Mouse (Mus musculus) telencephalon, adult 2 months (tissue): Measurements from ENCODE around the gene Gm9918.
"Not testable (repeated sequence)": the region's sequence is repeated elsewhere in the genome, so short reads cannot be mapped to it uniquely, and the experiment has no call there.

Source experiments
- DNase-seq: peaks from one replicate; pipeline ENCODE4 v3.0.0-alpha.2; 2011; ENCODE audit warnings: low read depth, low spot score

Gm9918 gene

DNA sequence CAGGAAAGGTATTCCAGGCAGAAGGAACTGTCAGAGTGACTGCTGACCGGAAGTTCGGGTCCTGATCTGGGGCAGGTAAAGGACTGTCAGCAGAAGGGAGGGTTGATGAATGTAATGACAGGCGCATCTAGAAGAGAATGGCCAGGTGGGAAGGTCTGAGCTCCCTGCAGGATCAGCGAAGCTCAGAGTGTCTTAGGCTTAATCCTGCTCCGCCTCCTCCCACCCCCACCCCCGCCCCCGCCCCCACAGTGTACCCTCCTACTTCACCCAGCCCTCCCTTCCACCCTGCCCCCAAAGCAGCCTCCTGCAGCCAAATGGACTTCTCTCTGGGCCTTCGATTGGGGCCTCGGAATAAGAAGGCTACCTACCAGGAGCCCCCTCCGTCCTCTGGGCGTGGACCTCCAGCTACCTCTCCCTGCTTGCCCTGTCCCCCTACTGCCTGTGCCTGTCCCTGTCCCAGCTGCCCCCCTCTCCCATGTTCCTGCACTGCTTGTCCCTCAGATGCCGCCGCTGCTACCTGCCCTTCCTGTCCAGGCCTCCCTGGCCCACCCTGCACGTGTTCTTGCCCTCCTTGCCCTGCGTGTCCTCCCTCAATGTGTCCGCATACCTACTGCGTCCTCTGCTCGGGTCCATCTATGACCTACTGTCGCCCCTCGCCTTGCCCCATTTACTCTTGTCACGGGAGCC lies at the start of gene Gm9918:
TSS of gene Gm9918 (plus strand) at position 290 of the 687 bp plus-strand sequence.
- DNase-seq = no peak

DNA sequence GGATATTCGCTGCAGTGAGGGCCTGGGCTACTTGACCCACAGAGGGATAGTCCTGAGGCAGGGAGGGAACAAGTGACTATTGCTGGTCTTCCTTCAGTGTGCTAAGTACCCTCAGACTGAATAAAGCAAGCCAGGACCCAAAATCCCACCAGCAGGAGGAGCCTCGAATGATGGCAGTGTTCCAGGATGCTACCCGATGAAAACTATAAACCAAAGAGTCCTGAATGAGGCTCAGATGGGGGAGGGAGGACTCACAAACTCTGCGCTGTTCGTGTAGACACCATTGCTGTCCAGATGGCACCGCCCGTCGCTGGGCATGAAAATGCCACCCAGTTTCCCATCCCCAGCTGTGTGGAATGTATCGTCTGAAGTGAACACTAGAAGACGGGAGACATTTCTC lies 48.0 kb upstream of the Gm9918 start:
- no peak for DNase-seq

DNA sequence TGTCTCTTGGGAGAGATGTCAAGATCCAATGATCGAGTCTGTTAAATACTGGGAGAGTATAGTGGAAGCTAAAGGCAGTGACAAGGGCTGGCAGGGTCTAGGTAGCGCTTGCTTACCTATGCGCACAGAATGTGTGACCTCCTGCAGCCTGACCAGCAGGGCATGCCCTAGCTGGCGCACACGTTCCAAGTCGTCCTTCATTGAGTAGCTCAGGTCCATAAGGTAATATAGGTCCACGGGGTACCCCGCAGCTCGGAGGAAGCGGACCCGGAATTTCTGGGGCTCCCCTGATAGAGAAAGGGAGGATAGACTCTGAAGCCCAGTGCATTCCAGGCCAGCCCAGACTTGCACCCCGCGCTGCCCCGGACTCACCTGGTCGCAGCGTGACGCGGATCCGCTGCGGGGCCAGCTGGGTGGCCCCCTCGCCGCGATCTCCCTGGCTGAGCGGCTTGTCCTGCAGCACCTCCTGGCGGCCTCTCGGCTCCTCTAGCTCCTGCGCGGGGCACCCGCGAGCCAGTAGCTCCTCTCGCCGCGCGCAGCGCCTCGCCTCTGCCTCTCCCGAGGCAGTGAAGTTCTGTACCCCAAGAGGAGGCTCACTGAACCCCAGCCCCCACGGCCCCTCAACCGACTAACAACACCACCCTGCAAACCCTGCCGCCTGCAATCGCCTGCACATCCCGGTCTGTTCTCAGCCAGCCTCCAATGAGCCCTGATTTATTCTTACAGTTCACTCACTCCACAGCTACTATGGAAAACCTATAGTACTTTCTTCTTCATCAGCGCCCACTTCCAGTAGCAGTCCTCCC lies 46.0 kb upstream of the Gm9918 start:
- no peak for DNase-seq

DNA sequence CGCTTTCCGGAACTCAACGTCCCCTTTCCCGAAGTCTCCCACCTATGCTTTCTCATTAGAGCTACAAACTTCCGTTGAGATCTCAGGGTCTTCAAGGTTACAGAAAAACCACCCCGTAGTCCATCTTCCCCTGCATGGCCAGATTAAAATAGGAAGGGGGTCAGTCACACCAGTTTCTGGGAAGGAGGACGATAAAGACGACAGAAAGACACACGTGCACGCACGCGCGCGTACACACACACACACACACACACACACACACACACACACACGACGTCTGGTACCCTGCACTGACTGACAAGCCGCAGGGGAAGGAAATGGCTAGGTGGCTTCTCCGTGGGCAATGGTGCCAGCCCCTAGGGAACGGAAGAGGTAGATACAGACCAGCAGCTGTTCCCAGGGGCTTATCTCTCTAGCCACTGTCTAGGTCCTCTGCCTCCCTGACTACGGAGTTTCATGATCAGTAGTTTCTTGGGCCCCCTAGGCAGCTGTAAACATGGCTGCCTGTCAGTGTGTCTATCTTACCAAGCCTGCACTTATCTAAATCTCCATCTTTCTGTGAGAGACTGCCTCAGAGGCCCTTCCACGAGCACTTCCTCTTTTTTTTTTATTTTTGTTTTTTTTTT lies 45.3 kb upstream of the Gm9918 start:
- no peak for DNase-seq

DNA sequence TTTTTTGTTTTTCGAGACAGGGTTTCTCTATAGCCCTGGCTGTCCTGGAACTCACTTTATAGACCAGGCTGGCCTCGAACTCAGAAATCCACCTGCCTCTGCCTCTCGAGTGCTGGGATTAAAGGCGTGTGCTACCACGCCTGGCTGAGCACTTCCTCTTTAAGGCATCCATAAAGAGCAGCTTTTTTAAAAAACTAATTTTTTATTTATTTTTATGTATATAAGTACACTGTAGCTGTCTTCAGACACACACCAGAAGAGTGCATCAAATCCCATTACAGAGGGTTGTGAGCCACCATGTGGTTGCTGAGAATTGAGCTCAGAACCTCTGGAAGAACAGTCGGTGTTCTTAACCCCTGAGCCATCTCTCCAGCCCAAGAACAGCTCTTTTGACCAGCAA lies 44.7 kb upstream of the Gm9918 start:
- not testable (repeated sequence) for DNase-seq

DNA sequence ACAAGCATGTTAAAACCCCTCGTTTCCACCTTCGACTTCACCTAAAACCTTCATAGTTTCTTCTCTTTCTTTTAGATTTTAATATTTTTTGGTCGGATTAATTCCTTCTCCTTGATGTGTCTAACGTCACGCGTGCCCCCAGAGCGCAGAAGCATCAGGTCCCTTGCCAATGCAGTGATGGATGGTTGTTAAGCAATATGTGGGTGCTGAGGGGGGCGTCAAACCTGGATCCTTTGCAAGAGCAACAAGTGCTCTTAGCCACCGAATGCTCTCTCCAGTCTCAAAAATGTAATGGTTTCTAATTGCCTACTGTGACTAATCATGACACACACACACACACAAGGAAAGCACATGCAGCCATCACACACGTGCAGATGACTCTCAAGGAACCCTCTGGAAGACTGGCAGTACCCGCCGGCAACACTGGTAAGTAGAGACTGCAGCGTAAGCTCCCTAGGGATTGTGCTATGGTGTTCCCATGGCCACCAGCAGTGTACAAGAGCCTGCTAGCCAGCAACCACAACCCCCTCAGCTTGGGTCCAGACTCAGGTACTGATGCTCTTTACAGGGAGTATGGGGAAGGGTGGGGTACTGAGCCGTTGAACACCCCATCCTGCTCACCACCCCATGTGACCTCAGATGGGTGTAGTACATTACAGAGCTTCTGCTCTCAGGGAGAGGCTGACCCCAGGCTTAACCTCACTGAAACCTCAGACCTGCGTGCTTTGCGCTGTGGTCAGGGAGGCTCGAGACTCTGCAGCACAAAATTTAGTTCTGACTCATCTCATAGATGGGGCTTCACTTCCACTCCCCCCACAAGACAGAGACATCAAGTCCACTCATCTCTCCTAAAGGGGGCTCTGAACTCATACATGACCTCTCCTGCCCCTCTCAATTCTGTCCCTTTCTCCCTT lies 39.7 kb upstream of the Gm9918 start:
- no peak for DNase-seq

DNA sequence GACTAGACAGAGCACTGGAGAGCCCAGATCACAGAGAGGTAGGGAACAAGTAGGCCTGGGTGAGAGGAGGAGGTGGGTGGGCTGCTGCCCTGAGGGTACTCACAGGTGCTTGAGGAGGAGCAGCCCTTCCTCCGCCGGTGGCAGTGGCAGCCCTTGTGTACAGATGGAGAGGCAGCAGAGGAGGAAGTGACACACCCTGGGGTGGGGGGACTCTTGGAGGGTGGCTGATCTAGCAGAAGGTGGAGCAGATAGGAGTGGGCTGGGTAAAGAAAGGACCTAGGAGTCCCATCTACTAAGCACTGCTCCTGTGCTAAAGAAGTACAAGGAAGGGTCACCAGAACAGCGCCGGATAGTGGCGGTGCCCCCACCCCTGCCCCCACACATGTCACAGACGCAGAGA lies 38.6 kb upstream of the Gm9918 start, which contains the start of gene Itgb7:
TSS of gene Itgb7 (minus strand) at position 197 of the 400 bp plus-strand sequence.
- DNase-seq = no peak

DNA sequence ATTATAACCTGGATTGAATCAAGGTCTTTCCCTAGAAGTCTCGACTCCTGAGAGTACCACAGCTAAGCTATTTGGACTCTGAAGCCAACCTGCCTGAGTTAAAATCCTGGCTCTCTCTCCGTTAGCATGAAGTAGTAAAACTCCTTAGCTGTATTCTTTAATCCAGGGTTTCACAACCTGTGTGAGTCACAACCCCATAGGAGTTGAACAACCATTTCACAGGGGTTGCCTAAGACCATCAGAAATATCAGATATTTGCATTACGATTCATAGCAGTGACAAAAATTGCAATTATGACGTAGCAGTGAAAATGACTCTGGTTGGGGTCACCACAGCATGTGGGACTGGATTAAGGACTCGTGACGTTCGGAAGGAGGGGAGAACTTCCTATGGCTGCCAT lies 37.6 kb upstream of the Gm9918 start:
- no peak for DNase-seq

DNA sequence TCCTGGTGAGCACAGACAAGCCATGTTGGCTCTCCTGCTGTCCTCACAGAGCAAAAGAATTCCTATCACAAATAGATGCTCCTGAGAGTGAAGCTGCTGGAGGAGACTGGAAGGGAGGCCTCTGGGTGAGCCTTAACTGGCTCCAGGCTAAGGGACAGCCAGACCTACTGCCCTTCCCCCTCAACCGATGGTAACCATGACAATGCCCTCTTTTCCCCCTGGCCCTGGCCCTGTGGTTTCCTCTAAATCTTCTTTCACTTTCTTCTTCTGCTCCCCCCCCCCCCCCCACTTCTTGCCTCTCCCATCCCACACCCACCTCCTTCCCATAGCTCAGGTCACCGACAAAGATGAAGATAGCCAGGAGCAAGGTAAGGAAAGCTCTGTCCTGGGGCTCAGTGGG lies 36.5 kb upstream of the Gm9918 start:
- no peak for DNase-seq

DNA sequence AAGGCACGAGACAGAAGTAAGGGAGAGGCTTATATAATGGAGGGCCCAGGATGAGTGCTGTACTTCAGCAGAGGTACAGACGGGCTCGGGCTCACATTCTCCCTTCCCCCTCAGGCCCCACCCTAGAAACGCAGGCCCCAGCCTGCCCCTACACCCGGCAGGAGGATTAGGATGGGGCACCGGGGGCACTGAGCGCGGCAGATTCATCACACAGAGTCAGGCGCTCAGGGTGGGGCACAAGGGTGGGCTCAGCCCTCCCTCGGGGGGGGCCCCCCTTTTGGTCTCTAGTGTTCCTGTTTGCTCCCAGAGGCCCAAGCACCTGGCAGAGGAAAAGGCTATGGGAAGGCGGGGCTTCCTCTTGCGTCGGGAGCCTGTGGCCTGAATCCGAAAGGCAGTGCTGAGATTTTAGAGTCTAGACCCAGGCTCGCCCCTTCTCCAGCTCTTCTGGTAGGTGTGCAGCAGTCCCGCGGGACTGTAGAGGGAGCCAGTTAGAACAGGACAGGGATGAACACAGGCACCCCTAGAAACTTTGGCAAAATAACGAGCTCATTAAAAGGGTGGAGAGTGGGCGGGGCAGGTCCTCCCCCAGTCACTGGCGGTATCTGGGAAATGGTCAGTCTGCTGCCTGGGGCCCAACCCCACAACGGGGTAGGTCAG lies 34.9 kb upstream of the Gm9918 start:
- no peak for DNase-seq

DNA sequence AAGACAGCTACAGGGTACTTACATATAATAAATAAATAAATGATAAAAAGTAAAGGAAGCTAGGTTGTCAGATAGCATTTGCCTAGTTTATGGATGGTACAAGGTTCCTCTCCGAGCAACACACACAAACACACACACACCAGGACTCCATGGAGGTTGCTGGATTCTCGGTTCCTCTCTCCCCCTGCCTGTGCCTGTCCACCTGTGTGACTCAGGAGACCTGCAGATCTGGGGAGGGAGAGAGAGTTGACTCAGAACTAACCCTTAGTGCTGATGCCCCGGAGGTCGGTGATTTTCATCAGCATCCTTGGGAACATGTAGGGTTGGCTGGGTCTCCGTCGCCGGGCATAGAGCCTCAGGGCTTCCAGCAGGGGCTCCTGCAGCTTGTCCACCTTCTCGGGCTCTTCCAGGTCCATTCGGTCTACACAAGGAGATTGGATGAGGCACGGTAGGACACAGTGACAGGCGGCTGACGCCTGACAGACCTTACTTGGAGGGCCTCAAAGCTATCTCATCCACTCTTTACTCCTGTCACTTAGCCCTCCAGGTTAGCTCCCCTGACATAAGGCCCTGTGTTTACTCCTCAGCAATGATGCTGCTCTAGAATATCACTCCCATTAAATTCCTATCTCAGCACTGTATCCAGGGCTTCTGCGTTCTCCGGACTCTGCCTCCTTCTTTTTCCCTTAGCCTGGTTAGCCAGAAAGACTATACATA lies 31.7 kb upstream of the Gm9918 start:
- DNase-seq = no peak

DNA sequence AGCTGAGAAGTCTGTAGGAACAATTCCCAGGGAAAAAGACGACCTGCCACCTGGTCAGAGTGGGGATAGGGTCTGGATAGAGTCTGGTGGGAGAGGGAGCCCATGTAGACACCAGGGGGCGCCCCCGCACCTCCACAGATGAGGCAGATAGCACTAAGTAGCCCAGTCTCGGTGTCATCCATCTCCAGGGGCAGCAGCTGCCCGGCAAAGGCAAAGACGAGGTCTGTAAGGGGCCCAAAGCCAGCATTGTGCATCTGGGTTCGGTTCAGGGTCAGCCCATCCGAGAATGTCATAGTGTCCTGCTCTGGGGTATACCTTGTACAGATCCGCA lies 31.1 kb upstream of the Gm9918 start:
- DNase-seq = no peak

DNA sequence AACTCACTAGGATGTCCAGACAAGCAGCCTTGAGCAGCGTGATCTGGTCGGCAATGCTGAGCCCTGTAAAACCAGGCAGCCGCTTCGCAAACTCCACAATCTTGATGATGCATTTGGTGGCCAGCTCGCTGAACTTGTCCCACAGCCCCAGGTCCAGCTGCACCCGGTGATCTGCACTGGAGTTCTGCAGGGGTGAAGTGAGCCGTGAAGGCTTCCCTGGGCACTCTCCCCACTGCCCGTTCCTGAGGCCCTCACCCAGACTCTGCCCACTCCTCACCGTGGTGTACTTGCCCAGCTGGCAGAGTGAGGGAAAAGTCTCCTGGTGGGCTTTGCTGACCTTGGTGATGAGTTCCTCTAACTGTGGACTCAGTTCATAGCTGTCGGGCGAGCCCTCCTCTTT lies 30.5 kb upstream of the Gm9918 start:
- no peak for DNase-seq

DNA sequence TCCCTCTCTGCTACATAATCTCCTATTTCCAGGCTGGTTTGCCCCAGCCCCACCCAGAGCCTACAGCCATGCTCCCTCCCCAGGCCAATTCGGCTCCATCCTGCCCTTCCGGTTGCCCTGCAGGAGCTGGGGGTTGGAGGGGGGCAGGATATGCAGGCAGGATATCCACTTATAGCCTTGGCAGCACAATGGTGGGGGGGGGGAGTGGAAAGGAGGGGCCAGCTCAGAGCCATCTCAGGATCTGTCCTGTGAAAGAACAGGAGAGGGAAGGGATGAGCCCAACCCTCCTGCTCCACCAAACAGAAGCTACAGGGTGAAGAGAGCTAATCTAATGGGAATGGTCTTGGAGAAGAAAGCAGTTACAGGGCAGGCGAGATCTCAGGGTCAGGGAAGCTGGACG lies 29.8 kb upstream of the Gm9918 start:
- no peak for DNase-seq

DNA sequence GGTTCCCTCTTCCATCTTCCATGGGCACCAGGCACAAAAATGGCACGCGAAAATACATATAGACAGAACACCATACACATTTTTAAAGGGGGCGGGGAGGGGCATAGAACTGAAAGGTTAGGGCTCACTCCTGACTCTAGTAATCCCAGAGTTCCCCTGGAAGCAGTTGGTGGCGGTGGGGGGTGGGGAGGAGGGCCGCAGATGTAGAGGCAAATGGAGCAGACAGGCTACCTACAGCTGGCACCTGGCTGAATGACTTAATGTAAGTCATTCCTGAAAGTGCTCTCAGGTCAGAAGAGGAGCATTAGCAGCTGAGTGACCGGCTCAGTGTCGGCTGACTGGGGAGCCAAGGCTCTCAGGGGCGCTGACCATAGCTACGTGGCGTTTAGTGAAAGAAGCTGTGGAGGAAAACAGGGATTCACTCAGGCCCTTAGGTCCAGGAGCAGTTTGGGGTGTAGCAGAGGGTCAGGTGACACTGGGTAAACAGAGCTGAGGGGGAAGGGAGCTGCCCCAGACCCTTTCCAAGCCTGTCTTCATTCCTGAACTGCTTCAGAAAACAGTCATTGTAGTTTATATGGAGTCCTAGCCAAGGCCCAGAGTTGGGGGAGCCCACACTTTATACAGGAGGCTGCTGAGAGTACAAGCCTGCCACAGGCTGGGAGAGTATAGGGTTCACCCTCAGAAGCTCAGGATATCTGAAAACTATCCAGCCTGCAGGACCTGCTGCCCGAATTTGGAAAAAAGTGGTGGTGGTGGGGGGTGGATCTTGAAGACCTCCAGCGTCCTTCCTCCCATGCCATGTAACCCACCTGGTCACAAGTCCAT lies 27.7 kb upstream of the Gm9918 start:
- DNase-seq = no peak

DNA sequence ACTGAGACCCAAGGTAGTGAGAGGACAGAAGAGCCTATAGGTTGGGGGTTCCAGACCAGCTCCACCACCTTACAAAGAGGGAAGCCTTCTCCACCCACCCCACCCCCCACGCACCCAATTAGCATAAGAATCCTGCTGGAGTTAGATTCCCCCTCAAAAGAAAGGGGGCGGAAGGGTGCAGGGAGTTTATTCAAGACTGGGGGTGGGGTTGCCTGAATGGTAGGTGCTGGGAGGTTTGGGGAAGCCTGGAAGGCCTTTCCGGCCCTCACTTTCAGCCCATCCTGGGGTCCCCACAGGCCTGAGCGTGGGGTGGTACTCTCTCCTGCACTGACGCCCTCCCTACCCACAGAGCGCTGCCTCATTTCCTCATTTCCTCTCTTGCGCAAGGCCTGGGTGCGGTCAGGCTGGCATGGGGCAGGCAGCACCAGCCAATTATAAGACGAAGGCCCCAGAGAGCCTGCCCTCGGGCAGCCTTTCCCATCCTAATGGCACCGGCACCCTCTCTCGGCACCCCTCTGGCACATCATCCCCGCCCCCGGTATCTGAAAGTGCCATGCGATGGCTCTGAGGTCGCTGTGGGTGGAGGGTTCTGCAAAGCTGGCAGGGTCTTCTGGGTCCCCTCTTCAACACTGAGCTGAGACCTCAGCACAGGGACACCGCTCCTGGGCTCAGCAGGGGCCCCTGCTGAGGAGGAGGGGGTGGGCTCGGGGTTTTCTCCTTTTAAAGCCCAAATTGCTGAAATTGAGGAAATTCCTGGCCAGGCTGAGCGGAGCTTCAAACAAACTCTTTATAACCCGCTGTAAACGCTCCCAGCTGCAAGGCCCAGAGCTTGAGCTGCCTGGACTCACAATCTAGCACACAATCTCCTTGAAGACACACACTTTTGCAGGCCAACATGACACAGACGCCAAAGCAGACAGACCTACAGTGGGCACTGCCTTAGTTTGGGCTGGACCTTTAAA lies 26.9 kb upstream of the Gm9918 start:
- no peak for DNase-seq

DNA sequence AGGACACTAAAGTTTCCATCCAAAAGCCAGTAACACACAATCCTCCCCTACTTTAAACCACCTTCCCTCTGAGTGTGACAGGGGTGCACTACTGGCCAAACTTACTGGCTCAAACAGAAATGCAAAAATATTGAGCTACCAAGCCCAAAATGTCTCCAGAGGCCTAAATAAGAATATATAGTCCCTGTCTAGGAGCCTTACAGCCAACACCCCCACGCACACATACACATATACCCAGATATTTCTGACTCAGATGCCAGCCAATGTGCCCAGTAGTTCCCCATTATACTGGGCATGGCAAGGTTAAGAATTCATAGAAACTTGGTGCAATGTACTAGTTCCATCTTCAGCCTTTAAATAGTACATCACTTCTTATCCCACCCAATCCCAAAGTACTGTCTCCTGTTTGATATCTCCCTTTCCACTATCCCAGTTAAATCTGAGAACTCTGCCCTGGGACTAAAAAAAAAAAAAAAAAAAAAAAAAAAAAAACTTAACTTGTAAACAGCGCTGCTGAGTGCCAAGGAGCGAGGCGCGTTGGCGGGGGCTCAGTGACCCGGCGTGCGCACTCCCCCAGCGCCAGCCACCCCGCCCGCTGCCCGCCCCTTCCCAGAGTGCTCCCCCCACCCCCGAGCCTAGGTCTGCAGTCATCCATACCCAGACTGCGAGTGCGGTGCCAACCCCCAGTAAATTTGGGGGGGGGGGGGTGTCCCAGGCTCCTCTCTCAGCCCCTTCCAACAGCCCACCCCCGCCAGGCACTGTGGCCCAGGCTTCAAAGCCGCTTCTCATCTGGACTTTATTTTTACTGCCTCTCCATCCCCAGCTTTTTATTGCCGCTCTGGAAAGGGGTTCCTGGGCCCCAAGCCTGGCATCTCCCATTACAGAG lies 25.8 kb upstream of the Gm9918 start:
- DNase-seq = no peak

DNA sequence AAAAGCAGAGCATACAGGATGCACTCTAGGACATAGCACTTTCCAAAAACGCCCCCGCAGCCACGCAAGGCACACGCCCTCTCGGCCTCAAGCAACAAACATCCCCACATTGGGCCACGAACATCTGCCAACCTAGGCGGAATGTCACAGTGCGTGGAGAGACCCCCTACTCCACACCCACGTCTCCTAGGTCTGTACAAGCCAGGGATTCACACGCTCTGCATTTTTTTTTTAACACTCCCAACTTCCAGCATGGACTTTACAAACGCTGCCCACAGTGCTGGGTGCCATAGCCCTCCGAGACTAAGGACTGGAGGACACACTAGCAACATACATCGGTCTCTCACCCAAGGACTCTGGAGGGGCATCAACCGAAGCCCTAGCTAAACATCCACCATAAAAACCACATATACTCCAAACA lies 24.9 kb upstream of the Gm9918 start:
- no peak for DNase-seq
